Mouse (Mus musculus) cerebellum, adult 9-11 months (tissue): ENCODE data around the gene Wdr74.
"Not testable (repeated sequence)": the region's sequence is repeated elsewhere in the genome, so short reads cannot be mapped to it uniquely, and the experiment has no call there.

Source experiments
- DNase-seq: peaks from one replicate; pipeline ENCODE4 v3.0.0; 2022

Gene Wdr74

DNA sequence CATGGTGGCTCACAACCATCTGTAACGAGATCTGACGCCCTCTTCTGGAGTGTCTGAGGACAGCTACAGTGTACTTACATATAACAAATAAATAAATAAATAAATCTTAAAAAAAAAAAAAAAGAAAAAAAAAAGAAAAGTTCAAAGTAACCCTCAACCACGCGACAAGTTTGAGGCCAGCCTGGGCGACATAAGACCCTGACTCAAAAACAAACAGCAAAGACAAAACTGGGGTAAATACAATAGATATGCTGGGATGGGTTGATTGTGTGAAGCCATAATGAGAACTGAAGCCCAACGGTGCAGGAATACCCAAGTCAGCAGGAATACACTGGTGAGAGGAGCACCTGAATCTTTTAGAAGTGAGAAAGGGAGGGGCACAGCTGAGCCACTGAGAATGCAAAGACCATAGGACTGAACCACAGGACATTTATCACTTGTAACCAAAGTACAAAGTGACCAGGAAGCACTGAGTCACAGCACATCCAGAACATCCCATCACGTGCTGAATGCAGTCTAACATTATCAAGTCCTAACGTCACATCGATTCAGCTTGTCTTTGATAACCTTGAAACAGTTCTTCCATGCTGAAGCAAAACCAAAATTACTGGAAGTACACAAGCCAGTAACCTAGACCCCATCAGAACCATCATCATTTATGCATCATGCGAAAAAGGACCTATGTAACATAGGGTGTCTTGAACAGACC is 18.7 kb upstream of the Wdr74 start:
- no peak for DNase-seq

DNA sequence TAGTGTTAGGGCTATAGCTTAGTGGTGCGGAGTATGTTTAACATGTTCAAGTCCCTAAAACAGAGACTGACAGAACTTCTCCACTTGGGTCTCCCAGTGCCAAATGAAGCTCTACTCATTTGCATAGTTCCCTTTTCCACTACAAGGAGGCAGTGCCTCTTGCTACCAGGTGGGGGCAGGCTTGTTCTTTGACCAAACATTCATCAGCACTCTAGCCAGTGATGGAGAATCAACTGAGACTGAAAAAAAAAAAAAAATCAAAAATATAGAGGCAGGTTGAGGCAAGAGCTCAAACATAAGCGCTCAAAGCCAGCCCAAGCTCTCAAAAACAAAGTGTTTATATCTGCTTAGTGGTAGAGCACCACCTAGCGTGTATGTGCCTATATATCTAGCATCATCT is 17.3 kb upstream of the Wdr74 start:
- peak; percentile 56 for DNase-seq

DNA sequence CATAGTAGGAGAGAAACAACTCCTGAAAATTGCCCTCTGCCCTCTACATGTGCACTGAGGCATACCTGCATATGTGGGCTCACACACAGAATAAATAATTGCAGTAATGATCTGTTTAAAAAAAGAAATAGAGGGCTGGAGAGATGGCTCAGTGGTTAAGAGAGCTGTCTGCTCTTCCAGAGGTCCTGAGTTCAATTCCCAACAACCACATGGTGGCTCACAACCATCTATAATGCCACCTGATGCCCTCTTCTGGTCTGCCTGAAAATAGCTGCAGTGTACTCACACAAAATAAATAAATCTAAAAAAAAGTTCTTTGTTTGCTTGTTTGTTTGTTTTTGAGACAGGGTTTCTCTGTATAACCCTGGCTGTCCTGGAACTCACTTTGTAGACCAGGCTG is 16.6 kb upstream of the Wdr74 start:
- not testable (repeated sequence) for DNase-seq

- no peak for DNase-seq
Measured at GRCm38 (mm10) chr19:8721378-8721777, 14.2 kb upstream of the Wdr74 start.

- DNase-seq, result peak; percentile 55
Measured at GRCm38 (mm10) chr19:8722021-8722420, 13.6 kb upstream of the Wdr74 start.

- DNase-seq, result no peak
Measured at GRCm38 (mm10) chr19:8722559-8722906, 13.1 kb upstream of the Wdr74 start.

GRCm38 (mm10) chr19:8722907-8723573 is 12.6 kb upstream of the Wdr74 start, which contains the start of gene Slc3a2:
Gene Slc3a2, minus strand, starts transcription at chr19:8723369.
- DNase-seq, result peak; percentile 99

DNA sequence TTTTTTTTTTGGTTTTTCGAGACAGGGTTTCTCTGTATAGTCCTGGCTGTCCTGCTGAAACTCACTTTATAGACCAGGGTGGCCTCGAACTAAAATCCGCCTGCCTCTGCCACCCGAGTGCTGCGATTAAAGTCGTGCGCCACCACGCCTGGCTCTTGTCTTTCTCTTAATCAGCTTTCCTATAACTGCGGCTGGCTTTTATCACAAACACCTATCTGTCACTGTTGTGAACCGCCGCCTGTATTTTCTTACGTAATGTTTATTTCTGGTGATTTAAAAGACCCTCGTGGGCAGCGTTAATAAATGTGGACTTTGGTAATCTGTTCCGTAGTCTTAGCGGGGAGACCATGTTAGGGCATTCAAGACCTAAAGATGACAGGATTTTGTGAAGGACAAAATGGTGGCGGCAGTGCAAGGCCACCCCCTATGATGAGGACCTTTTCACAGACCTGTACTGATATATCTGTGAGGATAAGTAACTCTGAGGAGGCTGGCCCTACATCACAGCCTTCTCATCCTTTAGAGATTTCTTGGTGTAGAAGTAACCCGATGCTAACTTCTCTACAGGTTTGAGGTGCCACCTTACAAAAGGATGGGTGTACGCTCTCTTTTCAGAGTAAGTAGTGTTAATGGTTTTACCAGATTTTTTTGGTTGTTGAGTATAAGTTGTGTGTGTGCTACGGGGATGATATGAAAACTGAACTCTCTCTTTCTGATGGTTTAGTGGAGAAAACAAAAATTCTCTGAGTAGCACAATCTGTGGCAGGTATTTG is 11.9 kb upstream of the Wdr74 start:
- DNase-seq, result no peak

DNA sequence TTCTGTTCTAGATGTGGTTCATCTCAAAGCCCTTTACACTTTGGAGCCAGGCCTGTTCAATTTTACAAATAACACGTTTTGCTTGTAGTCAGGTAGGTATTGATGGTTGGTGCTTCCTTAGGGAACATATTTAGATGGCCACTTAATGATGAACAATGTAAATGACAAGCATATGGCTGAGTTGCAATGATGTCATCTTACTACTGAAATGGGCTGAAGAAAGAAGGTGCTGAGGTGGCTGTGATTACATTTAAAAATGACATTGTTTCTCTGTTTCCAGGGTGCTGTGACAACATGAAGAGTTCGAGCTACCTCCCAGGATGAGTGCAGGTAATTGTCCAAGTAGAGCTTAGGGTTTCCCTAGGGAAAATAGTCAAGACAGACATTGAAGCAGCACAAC is 11.2 kb upstream of the Wdr74 start:
- DNase-seq, result no peak

DNA sequence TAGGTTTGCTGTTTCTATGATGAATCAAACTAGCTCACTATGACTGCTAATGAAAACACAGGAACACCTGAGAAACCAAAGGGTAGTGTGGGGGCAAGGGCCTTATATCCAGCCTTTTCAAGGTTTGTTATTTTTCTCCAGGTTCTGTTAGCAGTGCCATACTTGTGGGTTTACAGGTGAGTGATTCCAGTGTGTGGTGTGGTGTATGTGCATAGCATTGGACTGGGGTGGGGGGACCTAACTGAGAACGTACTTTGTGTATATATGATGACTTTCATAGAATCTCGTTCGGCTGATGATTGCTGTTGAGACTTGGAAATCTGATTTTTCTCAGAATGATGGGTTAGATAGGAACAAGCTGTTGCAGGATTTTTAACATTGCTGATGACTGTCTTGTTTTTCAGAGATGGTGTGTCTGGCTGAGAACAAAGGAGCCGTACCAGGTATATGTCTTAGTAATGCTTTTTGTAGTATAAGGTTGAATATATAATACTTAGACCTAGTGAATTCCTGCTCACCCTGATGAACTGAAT is 10.5 kb upstream of the Wdr74 start:
- DNase-seq, result no peak

- DNase-seq, result no peak
Measured at GRCm38 (mm10) chr19:8726609-8727390, 8.8 kb upstream of the Wdr74 start.

- no peak for DNase-seq
Measured at GRCm38 (mm10) chr19:8727495-8728114, 8.0 kb upstream of the Wdr74 start.

GRCm38 (mm10) chr19:8728335-8729099 is 7.1 kb upstream of the Wdr74 start:
- DNase-seq, result not testable (repeated sequence)

- no peak for DNase-seq
Measured at GRCm38 (mm10) chr19:8734334-8734733, 1.3 kb upstream of the Wdr74 start.

DNA sequence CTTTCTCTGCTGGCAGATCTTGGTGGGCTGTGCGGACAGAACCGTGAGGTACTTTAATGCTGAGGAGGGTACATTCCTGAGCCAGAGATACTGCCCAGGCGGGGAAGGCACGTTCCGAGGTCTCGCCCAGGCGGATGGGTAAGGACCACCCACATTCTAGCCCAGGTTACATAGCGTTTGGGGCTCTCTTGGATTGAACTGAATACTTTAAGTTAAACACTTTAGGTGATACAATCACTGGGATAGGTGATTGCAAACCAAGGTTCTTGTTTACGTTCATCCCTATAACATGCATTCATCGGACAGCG is 487 bp downstream of the Wdr74 start:
- DNase-seq, result peak; percentile 44

- DNase-seq, result no peak
Measured at GRCm38 (mm10) chr19:8738911-8739310, 3.3 kb downstream of the Wdr74 start.

- DNase-seq, result no peak
Measured at GRCm38 (mm10) chr19:8739646-8740045, 4.0 kb downstream of the Wdr74 start.

DNA sequence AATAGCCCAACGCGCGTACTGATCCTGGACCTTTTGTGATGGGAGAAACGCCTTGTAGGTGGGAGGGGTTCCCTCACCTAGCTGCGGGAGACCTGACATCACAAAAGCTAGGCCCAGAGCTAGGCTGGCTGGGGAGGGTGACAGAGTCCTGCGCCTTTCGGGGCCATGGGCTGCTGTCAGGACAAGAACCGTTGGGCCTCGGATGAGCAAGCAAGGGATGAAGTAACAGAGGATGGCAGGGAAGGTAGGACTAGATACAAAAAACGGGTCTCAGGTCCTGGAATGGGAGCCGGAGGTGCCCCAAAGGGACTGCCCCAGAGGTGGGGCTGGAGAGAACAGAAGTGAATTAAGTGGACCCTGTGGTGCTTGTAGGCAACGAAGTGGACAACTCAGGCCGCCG is 5.0 kb downstream of the Wdr74 start, which contains the start of gene 1700092M07Rik:
Gene 1700092M07Rik, plus strand, starts transcription at position 116 of the 400 bp plus-strand sequence.
- DNase-seq, result peak; percentile 69

DNA sequence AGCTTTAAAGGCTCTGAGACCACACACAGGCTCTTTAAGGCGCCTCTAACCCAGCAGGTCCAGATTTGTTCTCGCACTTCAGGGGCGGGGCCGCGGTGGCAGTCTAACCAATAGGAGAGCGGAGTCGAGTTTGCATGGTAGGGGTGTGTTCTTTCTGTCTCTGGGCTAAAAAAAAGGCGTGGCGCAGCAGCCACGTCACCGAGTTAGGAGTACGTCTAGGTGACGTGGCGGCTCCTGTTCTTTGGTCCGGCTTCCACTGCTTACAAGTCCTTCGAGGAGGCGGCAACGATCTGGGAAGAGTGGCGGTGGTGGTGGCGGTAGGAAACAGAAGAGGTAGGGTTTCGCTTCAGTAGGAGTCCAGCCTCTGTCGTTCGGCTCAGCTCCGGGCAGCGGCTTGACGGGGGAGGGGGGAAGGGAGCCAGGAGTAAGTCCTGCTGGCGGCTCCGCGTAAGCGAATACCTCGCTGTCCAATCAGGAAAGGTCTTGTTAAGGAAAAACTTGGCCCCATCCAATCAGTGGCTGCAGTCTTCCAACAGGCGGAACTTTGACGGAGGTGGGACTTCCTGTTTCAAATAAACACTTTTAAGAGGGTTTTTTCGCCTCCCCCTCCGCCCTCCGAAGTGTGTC is 5.7 kb downstream of the Wdr74 start, which contains the start of gene Stx5a:
Gene Stx5a, plus strand, starts transcription at position 171 of the 627 bp plus-strand sequence.
- DNase-seq, result peak; percentile 97

- DNase-seq, result peak; percentile 51
Measured at GRCm38 (mm10) chr19:8742176-8742575, 6.5 kb downstream of the Wdr74 start.

- DNase-seq, result no peak
Measured at GRCm38 (mm10) chr19:8745382-8745781, 9.8 kb downstream of the Wdr74 start.
